Mouse (Mus musculus) stomach, postnatal 0 days (tissue): ENCODE measurements around the gene Knop1.

Source experiments
- CTCF ChIP-seq: IDR thresholded peaks from 2 replicates; pipeline ENCODE4 v1.5.1; 2016; ENCODE audit warnings: antibody characterized with exemption, low read depth, mild to moderate bottlenecking, moderate library complexity
- EP300 ChIP-seq: optimal IDR thresholded peaks from 2 replicates; pipeline ENCODE3; 2016; ENCODE audit warnings: antibody characterized with exemption

- TF ChIP-seq EP300 (no peak), CTCF (no peak)
These were observed 2.6 kb upstream of the Knop1 start for GRCm38 (mm10) chr7:118858640-118859039.
